Mouse (Mus musculus): ENCODE measurements around the gene Aup1.
A peak's percentile ranks its signal among the peaks of the same experiment; 100 is the strongest.

Gene Aup1

DNA sequence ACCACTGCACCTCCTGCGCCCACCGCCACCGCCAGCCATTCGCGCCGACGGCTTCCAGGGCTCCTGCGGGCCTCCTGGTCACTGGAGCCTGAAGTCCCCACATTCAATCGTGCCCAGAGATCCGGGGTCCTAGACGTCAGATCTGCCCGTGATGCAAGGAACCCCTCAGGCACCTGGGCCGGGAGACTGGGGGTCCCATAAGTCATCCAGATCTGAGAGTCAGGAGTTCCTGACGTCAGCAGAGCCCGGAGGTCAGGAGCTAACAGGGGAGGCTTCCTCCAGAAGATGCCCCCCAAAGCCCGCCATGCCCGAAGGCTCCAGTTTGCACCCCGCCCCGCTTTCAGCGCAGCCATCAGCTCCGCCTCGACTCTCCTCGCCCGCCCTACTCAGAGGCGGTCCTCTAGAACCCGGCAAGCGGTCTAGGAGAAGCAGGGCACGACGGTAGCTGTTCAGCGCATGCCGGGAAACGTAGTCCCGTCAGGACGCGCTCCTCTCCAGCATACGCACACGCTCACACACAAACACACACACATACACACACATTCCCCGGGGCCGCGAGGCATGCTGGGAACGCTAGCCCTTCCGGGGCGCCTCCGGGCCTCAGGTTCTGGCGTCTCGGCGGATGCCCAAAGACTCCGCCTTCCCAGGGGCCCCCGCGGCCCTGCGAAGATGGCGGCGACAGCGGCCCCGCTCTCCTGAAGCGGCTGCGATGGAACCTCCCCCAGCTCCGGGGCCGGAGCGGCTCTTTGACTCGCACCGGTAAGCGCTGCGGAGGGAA lies at the start of gene Aup1:
Aup1 (plus strand) TSS at position 448 of the 778 bp plus-strand sequence.
- DNase-seq (ENCODE audit: low spot score): peak; percentile 89

DNA sequence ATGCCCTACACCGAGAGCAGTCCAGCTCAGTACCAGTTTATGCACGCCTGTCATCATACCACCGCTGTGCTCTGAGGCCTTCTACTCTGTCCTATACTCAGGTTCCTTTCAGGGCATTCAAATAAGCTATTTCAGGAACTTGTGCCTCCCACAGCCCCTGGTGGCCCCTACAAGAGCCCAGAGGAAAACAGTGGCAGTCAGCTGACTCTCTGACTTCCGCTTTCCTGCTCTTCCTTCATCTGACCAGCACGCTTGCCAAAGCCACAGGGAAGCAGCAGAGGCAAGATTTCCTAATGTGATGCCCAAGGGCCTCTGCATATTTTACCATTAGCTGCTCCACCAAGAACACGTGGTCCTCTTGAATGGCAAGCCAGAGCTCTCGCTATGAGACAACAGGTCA lies 49.4 kb upstream of the Aup1 start:
- no peak for DNase-seq (ENCODE audit: low spot score)

DNA sequence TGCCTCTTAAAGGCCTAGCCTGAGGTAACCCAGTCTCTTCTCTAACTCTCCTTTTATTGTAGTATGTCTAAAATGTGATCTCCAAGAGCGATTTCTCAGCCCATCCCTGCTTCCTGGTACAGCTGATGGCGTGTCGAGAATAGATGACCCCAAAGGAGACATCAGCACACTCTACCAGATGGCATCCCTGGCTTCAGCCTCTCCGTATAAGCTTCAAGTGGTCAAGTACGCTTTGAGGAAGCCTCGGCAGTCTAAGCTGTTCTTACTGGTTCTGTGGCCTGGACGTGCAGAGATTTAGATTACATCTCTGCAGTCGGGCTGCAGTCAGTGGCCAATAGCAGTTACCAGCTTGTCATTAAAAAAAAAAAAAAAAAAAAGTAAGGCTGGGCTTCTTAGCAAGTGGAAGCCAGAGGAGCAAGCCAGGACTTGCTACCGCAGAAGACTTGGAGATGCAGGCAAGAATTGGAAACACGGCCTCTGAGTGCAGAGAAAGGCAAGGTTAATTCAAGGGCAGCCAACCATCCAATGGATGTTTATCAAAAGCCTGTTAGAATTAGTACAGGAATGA lies 48.8 kb upstream of the Aup1 start:
- no peak for DNase-seq (ENCODE audit: low spot score)

DNA sequence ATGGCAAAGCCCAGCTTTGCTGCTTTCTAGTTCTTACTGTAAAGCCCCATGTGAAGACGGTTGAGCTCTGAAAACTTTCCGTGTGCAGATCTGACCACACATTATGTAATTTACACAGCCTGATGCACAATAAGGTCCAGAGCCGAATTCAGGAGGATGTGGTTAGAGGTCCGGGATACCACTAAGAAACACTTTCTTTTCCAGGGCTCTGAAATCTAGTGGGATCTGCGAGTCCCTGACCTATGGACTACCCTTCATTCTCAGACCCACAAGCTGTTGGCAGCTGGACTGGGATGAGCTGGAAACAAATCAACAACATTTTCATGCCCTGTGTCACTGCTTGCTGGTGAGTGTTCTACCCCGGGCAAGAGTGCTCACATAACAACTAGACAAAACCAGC lies 48.2 kb upstream of the Aup1 start:
- DNase-seq (ENCODE audit: low spot score): no peak

DNA sequence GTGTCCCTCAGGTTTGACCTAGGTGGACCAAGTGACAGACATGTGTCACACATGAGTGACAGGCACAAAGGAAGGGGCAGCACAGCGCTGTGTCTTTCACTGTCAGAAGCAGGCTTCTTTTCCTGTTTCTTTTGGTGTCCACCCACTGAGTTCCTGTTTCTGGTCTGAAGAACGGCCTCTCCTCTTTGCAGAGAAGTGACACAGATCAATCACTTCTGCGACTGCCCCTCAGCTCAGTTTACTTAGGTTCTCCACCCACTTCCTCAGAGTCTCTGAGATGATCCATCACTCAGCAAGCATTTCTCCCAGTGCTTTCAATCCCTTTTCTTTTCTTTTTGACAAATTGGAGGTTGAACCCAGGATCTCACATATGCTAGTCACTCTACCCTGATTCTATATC lies 45.7 kb upstream of the Aup1 start:
- DNase-seq (ENCODE audit: low spot score): no peak

DNA sequence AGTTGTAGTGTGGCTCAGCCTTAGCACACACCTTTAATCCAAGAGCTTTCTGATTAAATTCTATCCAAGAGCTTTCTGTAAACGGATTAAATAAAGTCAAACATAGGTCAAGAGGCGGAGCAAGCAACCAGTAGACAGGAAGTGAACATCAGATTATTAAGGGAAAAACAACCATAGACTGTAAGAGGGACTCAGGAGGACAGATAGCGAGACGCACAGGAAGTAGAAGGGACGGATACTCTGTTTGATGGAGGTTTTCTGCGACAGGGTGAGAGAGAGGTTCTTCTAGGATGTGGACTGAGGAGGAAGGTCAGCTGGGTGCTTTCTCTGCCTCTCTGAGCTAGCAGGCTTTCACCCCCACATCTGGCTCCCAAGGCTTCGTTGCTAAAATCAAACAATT lies 44.3 kb upstream of the Aup1 start:
- no peak for DNase-seq (ENCODE audit: low spot score)

DNA sequence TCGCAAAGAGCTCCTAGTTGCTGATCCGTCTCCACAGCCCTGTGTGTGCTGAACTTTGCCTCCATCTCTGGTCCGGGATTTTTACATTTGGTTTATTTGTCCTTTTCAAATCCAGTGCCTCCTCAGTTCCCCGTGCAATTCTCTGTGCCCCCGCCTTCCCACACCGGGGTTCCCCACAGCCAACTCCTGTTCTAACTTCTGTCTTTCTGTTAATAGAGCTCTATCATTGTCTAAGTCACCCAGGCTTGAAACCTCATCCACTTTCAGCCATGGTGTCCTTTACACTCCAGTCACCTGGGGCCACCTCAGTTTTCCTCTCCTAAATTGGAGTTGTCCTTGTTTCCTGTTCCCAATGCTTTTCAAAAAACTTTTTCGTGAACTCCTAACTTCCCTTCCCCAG lies 43.1 kb upstream of the Aup1 start:
- DNase-seq (ENCODE audit: low spot score): no peak

DNA sequence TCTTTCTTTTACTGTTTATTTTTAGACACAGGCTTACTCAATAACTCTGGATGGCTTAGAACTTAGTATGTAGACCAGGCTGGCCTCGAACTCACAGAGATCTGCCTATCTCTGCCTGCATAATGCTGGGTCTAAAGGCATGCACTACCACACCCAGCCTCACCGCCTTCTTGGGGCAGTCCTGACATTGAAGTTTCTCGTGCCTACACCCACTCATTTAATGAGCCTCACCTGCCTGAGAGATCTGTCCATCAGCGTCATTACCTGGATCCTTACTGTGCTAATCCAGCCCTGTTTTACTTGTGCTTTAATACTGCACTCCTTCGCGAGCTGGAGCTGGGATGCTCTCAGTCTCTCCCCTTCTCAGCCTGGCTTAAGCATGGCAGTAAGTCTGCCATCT lies 42.6 kb upstream of the Aup1 start:
- no peak for DNase-seq (ENCODE audit: low spot score)

DNA sequence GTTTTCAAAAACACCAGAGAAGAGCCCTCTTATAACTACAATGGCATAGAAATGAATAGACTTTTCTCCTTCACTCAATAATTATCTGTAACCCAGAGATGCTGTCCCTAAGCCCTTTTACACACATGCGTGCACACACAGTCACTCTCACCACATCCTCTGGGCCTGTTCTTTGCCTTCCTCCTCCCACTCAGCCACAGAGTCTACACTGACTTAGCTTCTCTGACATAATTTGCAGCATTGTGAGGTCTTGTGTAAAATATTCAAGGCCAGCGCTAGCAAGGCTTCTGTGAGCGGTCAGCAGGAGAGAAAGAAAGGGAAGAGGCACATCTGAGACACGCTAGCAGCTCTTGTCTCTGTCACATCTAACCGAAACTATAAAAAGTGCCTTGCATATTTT lies 40.9 kb upstream of the Aup1 start:
- DNase-seq (ENCODE audit: low spot score): no peak

DNA sequence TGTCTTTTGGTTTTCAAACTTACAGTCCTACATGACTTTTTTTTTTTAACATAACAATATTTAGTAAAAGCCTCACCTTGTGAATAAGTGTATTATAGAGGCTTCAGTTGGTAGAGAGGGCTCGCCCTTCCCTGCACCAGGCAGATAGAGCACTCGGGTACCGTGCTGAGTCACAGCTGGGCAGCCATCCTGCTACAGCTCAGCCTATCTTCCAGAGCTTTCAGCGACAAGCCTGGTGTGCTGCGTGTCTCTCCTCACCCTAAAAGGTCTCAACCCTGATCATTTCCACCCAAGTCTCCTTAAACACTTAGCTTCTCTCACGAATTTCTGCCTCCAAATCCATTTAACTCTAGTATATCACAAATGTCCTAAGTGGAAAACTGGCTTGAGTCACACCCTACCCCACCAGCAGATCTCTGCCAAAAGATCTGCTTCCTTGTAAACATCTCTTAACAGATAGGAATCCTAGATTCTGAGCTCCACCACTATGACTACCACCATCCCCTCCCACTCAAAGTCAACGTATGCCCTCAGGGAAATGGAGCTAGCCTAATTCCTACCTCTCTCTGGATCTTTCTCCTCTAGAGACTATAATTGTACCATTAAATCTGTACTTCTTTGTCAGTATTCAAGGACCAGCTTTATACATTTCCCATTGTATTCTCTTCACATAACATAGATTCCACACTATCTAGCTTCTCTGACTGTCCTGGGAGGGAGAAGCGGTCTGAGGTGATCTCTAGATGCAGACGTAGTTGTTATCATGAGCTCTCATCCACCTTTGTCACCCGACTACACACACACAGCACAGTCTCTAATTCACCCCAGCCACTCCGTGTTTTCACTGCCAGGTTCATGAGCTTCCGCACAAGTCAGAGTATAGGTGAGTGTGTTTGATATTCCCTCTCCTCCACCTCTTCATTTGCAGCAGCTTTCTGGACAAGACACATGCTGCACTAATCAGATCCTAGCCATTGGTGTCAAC lies 39.5 kb upstream of the Aup1 start:
- no peak for DNase-seq (ENCODE audit: low spot score)

DNA sequence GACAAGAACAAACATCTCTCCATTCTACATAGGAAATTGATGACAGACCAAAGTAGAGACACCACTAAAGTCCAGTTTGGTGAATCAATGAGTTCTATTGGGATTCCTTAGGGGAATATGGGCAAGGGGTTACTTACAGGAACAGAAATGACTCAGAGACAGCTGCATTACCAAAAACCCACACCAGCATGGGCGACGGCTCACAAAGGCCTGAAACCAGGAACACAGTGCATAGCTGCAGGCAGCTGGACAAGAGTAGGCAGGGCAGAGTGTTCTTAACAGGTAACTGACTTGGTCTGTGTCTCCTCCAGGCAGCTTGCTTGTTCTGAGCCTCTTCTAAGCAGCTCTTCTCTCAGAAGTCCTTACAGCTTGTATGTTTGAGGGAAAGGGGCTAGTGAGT lies 38.6 kb upstream of the Aup1 start:
- no peak for DNase-seq (ENCODE audit: low spot score)

DNA sequence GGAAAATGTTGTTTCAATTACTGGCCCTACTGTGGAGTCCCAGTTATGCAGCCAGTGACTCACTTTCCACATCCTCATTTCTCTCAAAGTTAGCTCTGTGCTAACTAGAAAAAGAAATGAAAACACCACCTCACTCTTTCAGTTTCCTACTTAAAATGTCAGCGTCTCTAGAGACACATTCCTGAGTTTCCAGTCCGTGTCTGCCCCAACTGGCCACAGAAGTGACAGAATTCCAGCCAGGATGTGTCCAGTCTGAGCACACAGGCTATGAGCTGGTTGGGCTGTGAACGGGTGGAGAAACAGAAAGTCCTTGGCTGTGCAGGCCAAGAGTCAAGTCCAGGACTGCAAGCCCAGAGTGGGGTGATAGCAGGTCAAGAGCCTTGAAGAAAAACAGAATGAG lies 37.1 kb upstream of the Aup1 start:
- DNase-seq (ENCODE audit: low spot score): no peak

DNA sequence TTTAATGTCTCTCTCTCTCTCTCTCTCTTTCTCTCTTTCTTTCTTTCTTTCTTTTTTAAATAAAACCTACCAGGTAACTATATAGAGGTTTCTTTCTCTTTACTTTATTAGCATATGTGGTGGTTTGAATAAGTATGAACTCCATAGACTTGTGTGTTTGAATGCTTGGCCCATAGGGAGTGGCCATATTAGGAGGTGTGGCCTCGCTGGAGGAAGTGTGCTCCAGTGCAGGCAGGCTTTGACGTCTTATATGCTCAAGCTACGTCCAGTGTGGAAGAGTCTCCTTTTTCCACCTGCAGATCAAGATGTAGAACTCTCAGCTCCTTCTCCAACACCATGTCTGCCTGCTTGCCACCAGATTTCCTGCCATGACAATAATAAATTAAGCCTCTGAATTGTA lies 35.3 kb upstream of the Aup1 start:
- DNase-seq (ENCODE audit: low spot score): no peak

DNA sequence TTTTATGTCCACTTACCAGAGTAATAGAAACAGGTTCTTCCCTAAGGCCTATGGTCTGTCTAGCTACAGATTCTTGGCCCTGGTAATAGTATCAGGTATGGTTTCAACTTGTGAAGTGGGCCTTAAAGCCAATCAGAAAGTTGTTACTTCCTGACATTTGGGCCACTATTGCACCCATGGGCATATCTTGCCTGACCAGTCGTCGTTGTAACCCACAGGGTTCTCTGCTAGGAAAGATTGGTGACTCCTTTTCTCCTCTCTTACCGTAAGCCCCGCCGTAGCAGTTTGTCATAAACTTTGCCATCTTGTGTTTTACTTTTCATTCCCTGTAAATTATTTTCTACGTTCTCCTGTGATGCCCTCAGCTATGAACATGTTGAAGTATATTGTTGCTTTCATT lies 34.2 kb upstream of the Aup1 start:
- no peak for DNase-seq (ENCODE audit: low spot score)

DNA sequence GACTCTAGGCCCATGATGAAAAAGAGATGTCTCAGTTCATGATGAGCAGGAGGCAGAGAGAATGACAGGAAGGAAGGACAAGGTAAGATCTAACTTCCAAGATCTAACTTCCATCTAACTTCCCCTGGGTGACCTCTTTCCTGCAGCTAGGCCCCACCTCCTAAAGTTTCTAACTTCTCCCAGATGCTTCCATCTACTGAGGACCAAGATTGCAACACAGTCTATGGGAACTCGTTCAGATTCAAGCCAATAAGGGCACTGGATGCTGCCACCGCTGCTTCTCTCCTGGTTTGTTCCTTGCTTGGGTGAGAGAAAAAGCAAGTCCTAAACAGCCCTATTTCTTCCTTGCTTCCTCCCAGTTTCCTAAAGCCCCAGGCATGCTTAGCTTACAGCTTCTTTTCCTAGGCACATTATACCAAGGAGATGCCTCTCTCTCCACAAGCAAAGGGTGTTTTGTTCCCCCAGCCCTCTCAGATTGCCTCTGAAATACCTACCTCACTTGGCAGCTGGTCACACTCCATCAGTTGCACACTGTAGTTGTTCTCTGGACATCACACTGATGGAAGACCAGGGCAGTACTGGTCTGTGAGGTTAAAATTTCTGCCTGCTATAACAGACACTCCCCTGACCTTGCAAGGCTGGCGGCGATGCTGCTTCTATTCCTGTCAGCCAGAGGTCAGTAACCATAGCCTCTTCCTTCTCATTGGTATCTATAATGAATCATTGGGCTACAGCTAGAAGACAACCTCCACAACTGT lies 33.3 kb upstream of the Aup1 start:
- no peak for DNase-seq (ENCODE audit: low spot score)

DNA sequence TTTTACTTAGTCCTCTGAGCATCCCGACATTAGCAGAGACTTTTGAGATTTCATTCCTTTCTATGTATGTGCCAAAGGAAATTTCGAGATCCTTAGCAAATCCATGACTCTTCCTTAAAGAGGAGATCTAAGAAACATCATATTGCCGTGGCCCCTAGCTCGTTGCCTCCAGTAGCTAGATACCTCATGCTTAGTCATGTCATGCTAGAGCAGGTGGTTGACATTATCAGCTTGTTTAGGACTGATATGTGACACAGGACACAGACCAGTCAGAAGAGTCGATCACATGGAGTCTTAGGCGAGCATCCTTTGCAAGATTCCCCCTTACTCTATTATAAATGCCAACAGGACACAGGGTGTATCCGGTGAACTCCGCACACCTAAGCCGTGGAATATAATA lies 31.3 kb upstream of the Aup1 start:
- DNase-seq (ENCODE audit: low spot score): no peak

DNA sequence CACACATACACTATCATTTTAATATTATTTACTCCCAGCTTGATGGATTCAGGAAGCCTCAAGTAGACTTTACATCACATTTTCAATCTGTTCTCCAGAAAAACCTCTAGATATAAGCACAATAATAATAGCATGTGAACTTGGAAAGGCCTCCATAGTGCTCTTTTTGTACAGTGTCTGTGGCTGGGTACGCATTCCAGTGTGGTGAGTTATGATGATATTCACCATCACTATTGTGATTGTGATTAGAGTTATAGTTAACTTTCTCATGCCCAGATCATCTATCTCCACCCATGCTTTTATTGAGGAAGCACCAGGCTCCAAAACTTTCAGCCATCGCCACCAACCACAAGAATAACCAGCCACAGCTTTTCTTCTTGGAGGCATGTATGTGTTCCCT lies 30.5 kb upstream of the Aup1 start:
- no peak for DNase-seq (ENCODE audit: low spot score)

DNA sequence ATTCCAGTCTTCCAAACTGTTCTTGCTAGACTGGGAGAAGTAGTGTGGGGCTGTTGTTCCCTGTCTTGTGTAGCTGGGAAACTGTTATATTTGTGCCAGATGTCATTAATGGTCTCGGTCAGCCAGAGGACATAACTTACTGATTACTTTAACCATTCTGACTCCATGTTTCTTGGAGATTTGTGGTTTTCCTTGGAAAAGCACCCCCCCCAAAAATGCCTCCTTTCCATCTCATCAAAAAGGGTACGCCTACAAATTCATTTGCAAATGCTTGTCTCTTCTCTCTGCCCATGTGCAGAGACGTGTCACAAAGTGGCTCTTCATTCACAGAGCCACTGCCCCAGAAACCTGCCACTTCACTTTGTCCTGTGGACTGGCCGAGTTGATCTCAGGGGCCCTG lies 29.9 kb upstream of the Aup1 start:
- no peak for DNase-seq (ENCODE audit: low spot score)

DNA sequence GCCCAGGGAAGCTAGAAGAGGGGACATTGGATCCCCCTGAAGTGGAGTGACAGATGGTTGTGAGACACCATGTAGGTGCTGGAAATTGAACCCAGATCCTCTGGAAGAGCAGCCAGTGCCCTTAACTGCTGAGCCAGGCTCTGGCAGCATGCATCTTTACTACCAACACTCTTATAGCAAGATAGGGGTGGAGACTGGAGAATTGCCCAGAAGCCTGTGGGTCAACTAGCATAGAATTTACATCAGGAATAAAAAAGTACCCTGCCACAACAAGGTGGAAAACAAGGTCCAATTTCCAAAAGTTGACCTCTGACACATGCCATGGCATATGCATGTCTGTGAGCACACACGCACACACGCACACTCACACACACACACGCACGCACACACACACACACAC lies 29.1 kb upstream of the Aup1 start:
- no peak for DNase-seq (ENCODE audit: low spot score)

DNA sequence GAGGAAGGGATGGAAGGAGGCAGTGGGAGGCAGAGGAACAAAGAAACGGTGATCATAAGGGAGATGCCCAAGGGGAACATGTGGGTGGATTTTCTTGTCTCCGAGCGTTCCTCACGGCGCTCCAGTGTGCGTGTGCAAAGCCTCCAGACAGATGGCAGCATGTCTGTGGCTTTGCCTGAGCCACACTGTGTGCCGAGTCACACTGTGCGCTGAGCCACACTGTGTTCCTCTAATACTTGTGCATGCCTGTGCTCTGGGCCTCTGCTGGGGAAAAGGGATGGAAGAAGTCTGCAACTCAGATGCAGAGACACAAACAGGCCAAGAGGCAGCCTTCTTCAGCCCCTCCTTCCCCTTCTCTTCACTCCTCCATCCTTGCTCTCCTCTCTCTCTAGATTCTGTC lies 27.0 kb upstream of the Aup1 start:
- DNase-seq (ENCODE audit: low spot score): no peak

DNA sequence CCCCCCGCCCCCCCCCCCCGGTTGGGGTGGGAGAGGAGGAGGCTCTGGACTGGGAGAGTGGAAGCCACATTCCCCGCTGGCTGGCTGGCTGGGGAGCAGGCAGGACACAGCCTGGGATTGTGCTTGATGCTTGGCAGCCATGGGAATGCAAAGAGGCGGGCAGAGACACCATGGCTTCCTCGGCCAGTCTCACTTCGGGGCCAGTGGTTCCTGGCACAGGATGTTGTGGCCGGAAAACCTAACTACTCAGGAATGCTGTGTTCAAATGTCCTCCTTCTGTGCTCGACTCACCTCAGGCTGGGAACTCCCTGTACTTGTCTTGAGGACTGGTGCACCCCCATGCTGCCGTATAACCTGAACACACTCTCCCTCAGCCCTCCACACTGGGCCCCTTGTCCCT lies 26.6 kb upstream of the Aup1 start:
- DNase-seq (ENCODE audit: low spot score): no peak

DNA sequence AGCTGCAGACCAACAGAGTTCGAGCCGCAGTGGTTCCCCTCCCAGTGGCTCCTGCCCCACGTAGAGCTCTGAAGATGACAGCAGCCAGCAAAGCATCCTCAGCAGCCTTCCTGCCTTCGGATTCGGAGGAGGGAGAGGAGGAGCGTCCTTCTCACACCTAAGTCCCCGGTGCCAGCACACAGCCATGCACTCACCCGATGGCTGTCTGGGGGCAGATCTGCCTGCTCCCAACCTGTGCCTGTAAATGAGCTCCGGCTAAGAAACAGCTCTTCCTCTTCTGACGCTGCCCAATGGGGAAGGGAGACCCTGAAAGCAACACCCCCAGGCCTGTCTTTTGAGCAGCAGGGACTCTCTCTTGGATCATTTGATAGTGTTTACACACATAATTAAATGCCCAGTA lies 24.5 kb upstream of the Aup1 start:
- no peak for DNase-seq (ENCODE audit: low spot score)

All from ovary, postnatal 14 days (tissue).